Comparison of ENCODE assay signal across 9 mouse cellular contexts in the genomic region with DNA sequence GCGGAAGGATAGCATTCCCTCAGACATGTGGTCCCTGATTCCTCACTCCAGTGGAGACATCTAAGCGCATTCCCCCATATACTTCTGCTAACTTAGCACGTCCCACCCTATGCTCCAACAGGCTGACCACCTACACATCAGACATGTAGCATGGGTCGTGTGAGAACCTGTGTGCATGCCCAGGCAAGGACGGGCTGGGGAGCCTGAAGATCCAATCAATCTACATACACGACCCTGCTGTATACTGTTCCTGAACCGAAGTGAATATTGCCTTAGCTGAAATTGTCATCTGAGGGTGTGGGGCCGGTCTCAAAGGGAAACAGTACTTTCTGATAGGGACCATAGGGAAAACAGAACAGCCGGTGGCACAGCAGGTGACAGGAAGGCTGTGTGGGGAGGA. TPM values are rescaled to one million over a fixed set of nuclear protein-coding genes. Genes with fewer than 3 reads are reported as not detected.
DNase-seq lines count a peak whose midpoint lies in the region; ATAC-seq and TF ChIP-seq lines count a peak whose summit lies in the region.
"Had no signal": no experiment of that assay in that cellular context is flagged by ENCODE, and none has a peak within 500 bp of the region (broad histone marks: within the 10 kb centered on the region; RNA-seq: fewer than 3 reads in every experiment).

No protein-coding gene starts in this region.

- H3K4me1 ChIP-seq in kidney, embryonic 15.5 days = peaks cover 28% of the 10 kb centered on the region
- peaks cover 8% of the 10 kb centered on the region for H3K4me1 ChIP-seq in cortical plate, adult 2 months (ENCODE audit: control insufficient read depth, insufficient read depth, low read length)
- peaks cover 36% of the 10 kb centered on the region for H3K4me1 ChIP-seq in hindbrain, embryonic 15.5 days (replicated peaks)
- peaks cover 22% of the 10 kb centered on the region for H3K4me1 ChIP-seq in midbrain, embryonic 14.5 days (ENCODE audit: control insufficient read depth, insufficient read depth, low read length)

- H3K9ac ChIP-seq in kidney, embryonic 15.5 days = peak overlapping the region; percentile 93
- peak overlapping the region; percentile 90 for H3K9ac ChIP-seq in hindbrain, embryonic 15.5 days
- peak overlapping the region; percentile 90; the same call in 1 of the 2 replicates for H3K9ac ChIP-seq in midbrain, embryonic 14.5 days (replicated peaks; ENCODE audit: low read length)

- peak overlapping the region; percentile 100 for H3K4me2 ChIP-seq in kidney, embryonic 15.5 days
- peak overlapping the region; percentile 80 for H3K4me2 ChIP-seq in hindbrain, embryonic 15.5 days
- H3K4me2 ChIP-seq in midbrain, embryonic 14.5 days (ENCODE audit: low read length) = peak overlapping the region; percentile 92

- no peak for TF ChIP-seq CTCF in cortical plate, adult 2 months (IDR thresholded peaks at IDR 0.05; ENCODE audit: extremely low read depth, insufficient read depth, low read length)

- peaks cover 53% of the 10 kb centered on the region for H3K36me3 ChIP-seq in kidney, embryonic 15.5 days
- peaks cover 31% of the 10 kb centered on the region for H3K36me3 ChIP-seq in hindbrain, embryonic 15.5 days
- H3K36me3 ChIP-seq in midbrain, embryonic 14.5 days (ENCODE audit: control insufficient read depth, insufficient read depth, low read length) = peaks cover 54% of the 10 kb centered on the region

- H3K4me3 ChIP-seq in kidney, embryonic 15.5 days (replicated peaks) = peak overlapping the region; percentile 92
- peak overlapping the region; percentile 87 for H3K4me3 ChIP-seq in cortical plate, adult 2 months (ENCODE audit: insufficient read depth, low read length)
- peak overlapping the region; percentile 90 for H3K4me3 ChIP-seq in hindbrain, embryonic 15.5 days
- H3K4me3 ChIP-seq in midbrain, embryonic 14.5 days (replicated peaks; ENCODE audit: low read depth, low read length) = peak overlapping the region; percentile 85

- no peak for DNase-seq in kidney, adult 8-10 months
- no peak for DNase-seq in midbrain, embryonic 14.5 days
- DNase-seq in layer of hippocampus, postnatal 14 days (ENCODE audit: low spot score in 2 of 2) = no peak
- no peak for DNase-seq in B cell, adult 2 months
- no peak for DNase-seq in gastrocnemius, postnatal 10 days

- no peaks in the 10 kb centered on the region for H3K9me3 ChIP-seq in kidney, embryonic 15.5 days (replicated peaks)
- no peaks in the 10 kb centered on the region for H3K9me3 ChIP-seq in hindbrain, embryonic 15.5 days
- H3K9me3 ChIP-seq in midbrain, embryonic 14.5 days (ENCODE audit: control insufficient read depth, low read length) = no peaks in the 10 kb centered on the region

- 76% methylated on average over 9 of the region's 9 CpGs for WGBS in kidney, embryonic 15.5 days
- 77% methylated on average over 9 of the region's 9 CpGs for WGBS in hindbrain, embryonic 15.5 days
- 80% methylated on average over 9 of the region's 9 CpGs for WGBS in midbrain, embryonic 14.5 days

- ATAC-seq in kidney, embryonic 15.5 days (replicated peaks; ENCODE audit: low FRiP score) = no peak
- no peak for ATAC-seq in hindbrain, embryonic 15.5 days (ENCODE audit: low FRiP score, low read depth)
- no peak for ATAC-seq in midbrain, embryonic 14.5 days (ENCODE audit: low FRiP score, low TSS enrichment)

- H3K27ac ChIP-seq in kidney, embryonic 15.5 days = no peak overlapping the region
- no peak overlapping the region for H3K27ac ChIP-seq in cortical plate, adult 2 months (ENCODE audit: insufficient read depth, low read length)
- 0 out of 2 replicates have a peak overlapping the region, but pooled peaks have one; percentile 93 for H3K27ac ChIP-seq in hindbrain, embryonic 15.5 days (replicated peaks)
- no peak overlapping the region for H3K27ac ChIP-seq in midbrain, embryonic 14.5 days (replicated peaks; ENCODE audit: low read depth, low read length)

- H3K27me3 ChIP-seq in kidney, embryonic 15.5 days = no peaks in the 10 kb centered on the region
- H3K27me3 ChIP-seq in hindbrain, embryonic 15.5 days = no peaks in the 10 kb centered on the region
- no peaks in the 10 kb centered on the region for H3K27me3 ChIP-seq in midbrain, embryonic 14.5 days (ENCODE audit: control insufficient read depth, insufficient read depth, low read length)

- TF ChIP-seq POLR2A in cortical plate, adult 2 months (IDR thresholded peaks at IDR 0.05; ENCODE audit: extremely low read depth, insufficient read depth, low read length) = no peak

RNA-seq across cellular contexts. Expression of gene Gm45785, which starts 0.9 kb away (rescaled TPM):
- polyA plus RNA-seq in kidney, embryonic 15.5 days (2015; fragmentation: Nextera tagmentation; extraction: Ambion mirVana) = not detected in 2 replicates
- polyA plus RNA-seq in cortical plate, adult 2 months (2012; rRNA removed) = 0.19 and 0.46 TPM in 2 replicates
- not detected in 2 replicates for polyA plus RNA-seq in hindbrain, embryonic 15.5 days (2015; fragmentation: Nextera tagmentation; extraction: Ambion mirVana)
- not detected in 2 replicates for polyA plus RNA-seq in midbrain, embryonic 14.5 days (2014; fragmentation: Nextera tagmentation; extraction: Ambion mirVana)
- total RNA-seq in layer of hippocampus, postnatal 14 days (2021) = 1 to 10 TPM in 1 of 2 experiments, not detected in 1; 1.6 TPM
- not detected for total RNA-seq in gastrocnemius, postnatal 10 days (2021)
- total RNA-seq: neutrophil, adult 5-6 weeks had no signal

RNA-seq across cellular contexts. Expression of gene Ric8a, which starts 1.6 kb away (rescaled TPM):
- polyA plus RNA-seq in kidney, embryonic 15.5 days (2015; fragmentation: Nextera tagmentation; extraction: Ambion mirVana) = 54.8 and 59.7 TPM in 2 replicates
- 79.5 and 89.3 TPM in 2 replicates for polyA plus RNA-seq in cortical plate, adult 2 months (2012; rRNA removed)
- polyA plus RNA-seq in hindbrain, embryonic 15.5 days (2015; fragmentation: Nextera tagmentation; extraction: Ambion mirVana) = 97.6 and 104 TPM in 2 replicates
- 98.6 and 99.6 TPM in 2 replicates for polyA plus RNA-seq in midbrain, embryonic 14.5 days (2014; fragmentation: Nextera tagmentation; extraction: Ambion mirVana)
- 10 to 100 TPM; 88.2 to 90.6 TPM for total RNA-seq in layer of hippocampus, postnatal 14 days (2021)
- total RNA-seq in gastrocnemius, postnatal 10 days (2021) = 10 to 100 TPM; 19.4 to 27.7 TPM

RNA-seq across cellular contexts. Expression of gene Bet1l, which starts 2.2 kb away (rescaled TPM):
- polyA plus RNA-seq in kidney, embryonic 15.5 days (2015; fragmentation: Nextera tagmentation; extraction: Ambion mirVana) = 35.9 and 37.2 TPM in 2 replicates
- 34.3 and 38.3 TPM in 2 replicates for polyA plus RNA-seq in cortical plate, adult 2 months (2012; rRNA removed)
- polyA plus RNA-seq in hindbrain, embryonic 15.5 days (2015; fragmentation: Nextera tagmentation; extraction: Ambion mirVana) = 38.0 and 44.3 TPM in 2 replicates
- polyA plus RNA-seq in midbrain, embryonic 14.5 days (2014; fragmentation: Nextera tagmentation; extraction: Ambion mirVana) = 42.8 and 54.5 TPM in 2 replicates
- total RNA-seq in layer of hippocampus, postnatal 14 days (2021) = 10 to 100 TPM; 28.4 to 29.5 TPM
- 10 to 100 TPM; 12.3 to 13.6 TPM for total RNA-seq in gastrocnemius, postnatal 10 days (2021)

RNA-seq across cellular contexts. Expression of gene Odf3, which starts 7.6 kb away (rescaled TPM):
- polyA plus RNA-seq in kidney, embryonic 15.5 days (2015; fragmentation: Nextera tagmentation; extraction: Ambion mirVana) = 0.12 TPM in 1 of 2 replicates, not detected in the other
- polyA plus RNA-seq in cortical plate, adult 2 months (2012; rRNA removed) = 0.32 and 0.46 TPM in 2 replicates
- not detected in 2 replicates for polyA plus RNA-seq in hindbrain, embryonic 15.5 days (2015; fragmentation: Nextera tagmentation; extraction: Ambion mirVana)
- polyA plus RNA-seq in midbrain, embryonic 14.5 days (2014; fragmentation: Nextera tagmentation; extraction: Ambion mirVana) = not detected in 2 replicates
- not detected for total RNA-seq in layer of hippocampus, postnatal 14 days (2021)
- total RNA-seq in gastrocnemius, postnatal 10 days (2021) = not detected
- total RNA-seq: neutrophil, adult 5-6 weeks had no signal

RNA-seq across cellular contexts. Expression of gene Scgb1c1, which starts 9.8 kb away (rescaled TPM):
- not detected in 2 replicates for polyA plus RNA-seq in kidney, embryonic 15.5 days (2015; fragmentation: Nextera tagmentation; extraction: Ambion mirVana)
- not detected in 2 replicates for polyA plus RNA-seq in cortical plate, adult 2 months (2012; rRNA removed)
- not detected in 2 replicates for polyA plus RNA-seq in hindbrain, embryonic 15.5 days (2015; fragmentation: Nextera tagmentation; extraction: Ambion mirVana)
- not detected in 2 replicates for polyA plus RNA-seq in midbrain, embryonic 14.5 days (2014; fragmentation: Nextera tagmentation; extraction: Ambion mirVana)
- not detected for total RNA-seq in layer of hippocampus, postnatal 14 days (2021)
- total RNA-seq in gastrocnemius, postnatal 10 days (2021) = not detected
- total RNA-seq: neutrophil, adult 5-6 weeks had no signal
